Mouse (Mus musculus) ZHBTc4 (cell line): Measurements from ENCODE around the gene Pip5kl1.
A peak's percentile ranks its signal among the peaks of the same experiment; 100 is the strongest.

ENCODE experiments used
- DNase-seq: peaks from one replicate; pipeline ENCODE4 v3.0.0-alpha.2; 2011; ENCODE audit warnings: low read depth, low spot score

The Pip5kl1 gene

GRCm38 (mm10) chr2:32582830-32583799 lies 8.5 kb downstream of the Pip5kl1 start:
- peak; percentile 93 for DNase-seq

GRCm38 (mm10) chr2:32585149-32585714 lies 10.6 kb downstream of the Pip5kl1 start:
- DNase-seq = no peak

GRCm38 (mm10) chr2:32586871-32587351 lies 12.3 kb downstream of the Pip5kl1 start, which contains the start of gene St6galnac4:
Gene St6galnac4, plus strand, starts transcription at chr2:32587095.
- DNase-seq = peak; percentile 99

GRCm38 (mm10) chr2:32587731-32588321 lies 13.2 kb downstream of the Pip5kl1 start:
- no peak for DNase-seq

GRCm38 (mm10) chr2:32589213-32589795 lies 14.7 kb downstream of the Pip5kl1 start:
- DNase-seq = no peak

- no peak for DNase-seq
Measured at GRCm38 (mm10) chr2:32590224-32590623, 15.6 kb downstream of the Pip5kl1 start.

GRCm38 (mm10) chr2:32591249-32591648 lies 16.7 kb downstream of the Pip5kl1 start:
- DNase-seq = no peak

- no peak for DNase-seq
Measured at GRCm38 (mm10) chr2:32596725-32597124, 22.1 kb downstream of the Pip5kl1 start.

- no peak for DNase-seq
Measured at GRCm38 (mm10) chr2:32597248-32597647, 22.7 kb downstream of the Pip5kl1 start.

GRCm38 (mm10) chr2:32597699-32598098 lies 23.1 kb downstream of the Pip5kl1 start:
- DNase-seq = no peak

- DNase-seq = no peak
Measured at GRCm38 (mm10) chr2:32598506-32598905, 23.9 kb downstream of the Pip5kl1 start.

GRCm38 (mm10) chr2:32599409-32599808 lies 24.8 kb downstream of the Pip5kl1 start, which contains the start of gene St6galnac6:
Gene St6galnac6, plus strand, starts transcription at chr2:32599709.
- no peak for DNase-seq

- peak; percentile 73 for DNase-seq
Measured at GRCm38 (mm10) chr2:32601417-32602065, 26.9 kb downstream of the Pip5kl1 start.

- peak; percentile 93 for DNase-seq
Measured at GRCm38 (mm10) chr2:32602600-32603054, 28.0 kb downstream of the Pip5kl1 start.

GRCm38 (mm10) chr2:32604631-32605030 lies 30.0 kb downstream of the Pip5kl1 start:
- DNase-seq = no peak

- peak; percentile 94 for DNase-seq
Measured at GRCm38 (mm10) chr2:32606161-32607142, 31.9 kb downstream of the Pip5kl1 start.

- DNase-seq = peak; percentile 59
Measured at GRCm38 (mm10) chr2:32607262-32607947, 32.8 kb downstream of the Pip5kl1 start.

- DNase-seq = peak; percentile 79
Measured at GRCm38 (mm10) chr2:32608141-32608777, 33.7 kb downstream of the Pip5kl1 start.
